Mouse (Mus musculus): ENCODE results near the gene Actr5. TPM values are rescaled to one million over a fixed set of nuclear protein-coding genes. Genes with fewer than 3 reads are reported as not detected.
A peak's percentile ranks its signal among the peaks of the same experiment; 100 is the strongest.

The Actr5 gene
- polyA plus RNA-seq, 1 experiment from 2014 or later = 8.7 TPM

- H3K4me2 ChIP-seq = peak overlapping the region; percentile 50
- H3K27ac ChIP-seq (ENCODE audit: low read depth, low read length) = no peak overlapping the region
- ATAC-seq (replicated peaks; ENCODE audit: insufficient number of reproducible peaks, low FRiP score, low TSS enrichment) = no peak
- peak overlapping the region; percentile 19; the same call in 1 of the 2 replicates for H3K4me3 ChIP-seq (ENCODE audit: low read depth, low read length)
- H3K27me3 ChIP-seq (ENCODE audit: control insufficient read depth, insufficient read depth, low read length) = peaks cover 97% of the 10 kb centered on the region
- peaks cover 8% of the 10 kb centered on the region; the same call in 1 of the 2 replicates for H3K4me1 ChIP-seq (ENCODE audit: control insufficient read depth, insufficient read depth, low read length)
- H3K36me3 ChIP-seq (ENCODE audit: control insufficient read depth, insufficient read depth, low read length) = no peaks in the 10 kb centered on the region
- under 1% methylated on average over 30 of the region's 30 CpGs for WGBS (ENCODE audit: insufficient replicate concordance)
- H3K9me3 ChIP-seq (replicated peaks; ENCODE audit: control insufficient read depth, low read length) = no peaks in the 10 kb centered on the region
- H3K9ac ChIP-seq (ENCODE audit: low read depth, low read length) = no peak overlapping the region
These were observed 13.4 kb upstream of the Actr5 start for GRCm38 (mm10) chr2:158611326-158611719.

DNA sequence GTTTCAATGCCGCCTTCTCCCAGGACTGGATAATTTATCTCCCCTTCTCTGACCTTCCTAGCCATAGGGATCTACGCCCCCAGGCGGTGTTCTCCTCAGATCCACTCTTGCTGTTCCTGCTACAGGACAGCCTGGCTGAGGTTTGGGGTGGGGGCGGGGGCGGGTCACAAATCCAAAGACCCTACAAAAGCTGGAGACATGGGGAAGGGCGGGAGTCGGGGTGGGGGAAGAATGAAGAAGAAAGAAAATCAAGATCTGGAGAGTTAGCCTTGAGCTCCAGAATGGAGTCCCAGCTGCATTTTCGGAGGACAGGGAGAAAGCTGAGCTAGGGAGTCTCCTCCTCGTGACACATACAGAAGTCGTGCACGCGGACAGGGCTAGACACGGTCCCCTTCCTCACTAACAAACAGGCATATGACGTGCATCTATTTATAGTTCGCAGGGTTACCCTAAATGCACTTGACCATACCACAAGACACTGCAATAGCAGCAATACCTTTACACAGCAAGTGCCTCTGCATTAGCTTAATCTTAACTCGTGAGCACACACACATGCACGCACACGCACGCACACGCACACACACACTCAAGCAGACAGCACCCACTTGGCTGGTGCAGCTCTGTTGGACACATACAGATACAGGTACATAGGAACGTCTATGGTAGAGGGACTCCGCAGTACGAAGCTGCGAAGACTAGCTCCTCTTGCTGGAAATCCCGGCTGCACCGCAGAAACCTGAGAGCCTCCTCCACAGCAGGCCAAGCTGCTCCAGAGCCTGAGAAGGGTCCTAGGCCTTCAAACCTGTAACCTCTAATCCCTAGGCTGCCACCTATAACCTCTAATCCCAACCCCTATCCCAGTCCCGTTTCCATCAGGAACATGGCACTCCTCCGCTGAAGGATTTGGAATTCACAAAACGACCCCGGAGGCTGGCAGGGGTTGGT, 12.7 kb upstream of the Actr5 start:
- Histone ChIP-seq H3K4me2 (no peak overlapping the region), H3K36me3 (ENCODE audit: control insufficient read depth, insufficient read depth, low read length) (no peaks in the 10 kb centered on the region), H3K4me1 (ENCODE audit: control insufficient read depth, insufficient read depth, low read length) (peaks cover 8% of the 10 kb centered on the region; the same call in 1 of the 2 replicates), H3K4me3 (ENCODE audit: low read depth, low read length) (no peak overlapping the region), H3K27ac (ENCODE audit: low read depth, low read length) (no peak overlapping the region), H3K27me3 (ENCODE audit: control insufficient read depth, insufficient read depth, low read length) (peaks cover 98% of the 10 kb centered on the region), H3K9me3 (replicated peaks; ENCODE audit: control insufficient read depth, low read length) (no peaks in the 10 kb centered on the region), H3K9ac (ENCODE audit: low read depth, low read length) (no peak overlapping the region)
- WGBS (ENCODE audit: insufficient replicate concordance) = 3% methylated on average over 30 of the region's 30 CpGs
- no peak for ATAC-seq (replicated peaks; ENCODE audit: insufficient number of reproducible peaks, low FRiP score, low TSS enrichment)

GRCm38 (mm10) chr2:158612671-158613250, 11.9 kb upstream of the Actr5 start:
- Histone ChIP-seq H3K27ac (ENCODE audit: low read depth, low read length) (no peak overlapping the region), H3K9ac (ENCODE audit: low read depth, low read length) (no peak overlapping the region), H3K36me3 (ENCODE audit: control insufficient read depth, insufficient read depth, low read length) (no peaks in the 10 kb centered on the region), H3K4me3 (ENCODE audit: low read depth, low read length) (no peak overlapping the region), H3K27me3 (ENCODE audit: control insufficient read depth, insufficient read depth, low read length) (peaks cover 98% of the 10 kb centered on the region), H3K9me3 (replicated peaks; ENCODE audit: control insufficient read depth, low read length) (no peaks in the 10 kb centered on the region), H3K4me1 (ENCODE audit: control insufficient read depth, insufficient read depth, low read length) (peaks cover 8% of the 10 kb centered on the region; the same call in 1 of the 2 replicates), H3K4me2 (no peak overlapping the region)
- no peak for ATAC-seq (replicated peaks; ENCODE audit: insufficient number of reproducible peaks, low FRiP score, low TSS enrichment)
- 7% methylated on average over 10 of the region's 10 CpGs for WGBS (ENCODE audit: insufficient replicate concordance)

DNA sequence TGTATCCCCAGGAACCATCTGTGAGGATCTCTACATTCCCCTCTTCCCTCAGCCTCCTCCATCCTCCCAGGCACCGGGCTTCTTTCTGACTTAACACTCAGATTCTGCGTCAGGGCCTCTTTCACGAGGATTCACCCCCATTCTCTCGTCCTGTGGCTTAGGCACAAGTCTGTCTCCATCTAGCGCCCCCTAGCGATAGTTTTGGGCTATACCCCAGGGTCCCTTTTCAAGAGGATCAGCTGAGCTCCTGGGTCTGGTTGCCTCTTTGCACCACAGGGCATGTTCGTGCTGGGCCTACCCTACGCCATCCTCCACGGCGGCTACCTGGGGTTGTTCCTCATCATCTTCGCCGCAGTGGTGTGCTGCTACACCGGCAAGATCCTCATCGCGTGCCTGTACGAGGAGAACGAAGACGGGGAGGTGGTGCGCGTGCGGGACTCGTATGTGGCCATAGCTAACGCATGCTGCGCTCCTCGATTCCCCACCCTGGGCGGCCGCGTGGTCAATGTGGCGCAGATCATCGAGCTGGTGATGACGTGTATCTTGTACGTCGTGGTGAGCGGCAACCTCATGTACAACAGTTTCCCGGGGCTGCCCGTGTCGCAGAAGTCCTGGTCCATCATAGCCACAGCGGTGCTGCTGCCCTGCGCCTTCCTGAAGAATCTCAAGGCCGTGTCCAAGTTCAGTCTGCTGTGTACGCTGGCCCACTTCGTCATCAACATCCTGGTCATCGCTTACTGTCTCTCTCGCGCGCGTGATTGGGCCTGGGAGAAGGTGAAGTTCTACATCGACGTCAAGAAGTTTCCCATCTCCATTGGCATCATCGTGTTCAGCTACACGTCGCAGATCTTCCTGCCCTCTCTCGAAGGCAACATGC, 10.9 kb upstream of the Actr5 start:
- H3K4me3 ChIP-seq (ENCODE audit: low read depth, low read length) = peak overlapping the region; percentile 25; the same call in 1 of the 2 replicates
- peaks cover 8% of the 10 kb centered on the region; the same call in 1 of the 2 replicates for H3K4me1 ChIP-seq (ENCODE audit: control insufficient read depth, insufficient read depth, low read length)
- 4% methylated on average over 53 of the region's 53 CpGs for WGBS (ENCODE audit: insufficient replicate concordance)
- H3K4me2 ChIP-seq = peak overlapping the region; percentile 22; the same call in 1 of the 2 replicates
- H3K9ac ChIP-seq (ENCODE audit: low read depth, low read length) = no peak overlapping the region
- ATAC-seq (replicated peaks; ENCODE audit: insufficient number of reproducible peaks, low FRiP score, low TSS enrichment) = no peak
- H3K27me3 ChIP-seq (ENCODE audit: control insufficient read depth, insufficient read depth, low read length) = peaks cover 98% of the 10 kb centered on the region
- no peak overlapping the region for H3K27ac ChIP-seq (ENCODE audit: low read depth, low read length)
- H3K36me3 ChIP-seq (ENCODE audit: control insufficient read depth, insufficient read depth, low read length) = no peaks in the 10 kb centered on the region
- H3K9me3 ChIP-seq (replicated peaks; ENCODE audit: control insufficient read depth, low read length) = no peaks in the 10 kb centered on the region

- no peak for ATAC-seq (replicated peaks; ENCODE audit: insufficient number of reproducible peaks, low FRiP score, low TSS enrichment)
- Histone ChIP-seq H3K9me3 (replicated peaks; ENCODE audit: control insufficient read depth, low read length) (no peaks in the 10 kb centered on the region), H3K9ac (ENCODE audit: low read depth, low read length) (no peak overlapping the region), H3K4me3 (ENCODE audit: low read depth, low read length) (peak overlapping the region; percentile 25), H3K27ac (ENCODE audit: low read depth, low read length) (no peak overlapping the region), H3K4me1 (ENCODE audit: control insufficient read depth, insufficient read depth, low read length) (peaks cover 8% of the 10 kb centered on the region; the same call in 1 of the 2 replicates), H3K4me2 (peak overlapping the region; percentile 48), H3K36me3 (ENCODE audit: control insufficient read depth, insufficient read depth, low read length) (no peaks in the 10 kb centered on the region), H3K27me3 (ENCODE audit: control insufficient read depth, insufficient read depth, low read length) (peaks cover 98% of the 10 kb centered on the region)
- 3% methylated on average over 47 of the region's 47 CpGs for WGBS (ENCODE audit: insufficient replicate concordance)
These were observed 10.2 kb upstream of the Actr5 start for GRCm38 (mm10) chr2:158614418-158614955.

- Histone ChIP-seq H3K27ac (ENCODE audit: low read depth, low read length) (no peak overlapping the region), H3K9me3 (replicated peaks; ENCODE audit: control insufficient read depth, low read length) (no peaks in the 10 kb centered on the region), H3K27me3 (ENCODE audit: control insufficient read depth, insufficient read depth, low read length) (peaks cover 95% of the 10 kb centered on the region), H3K36me3 (ENCODE audit: control insufficient read depth, insufficient read depth, low read length) (no peaks in the 10 kb centered on the region), H3K4me2 (peak overlapping the region; percentile 48), H3K9ac (ENCODE audit: low read depth, low read length) (no peak overlapping the region), H3K4me3 (ENCODE audit: low read depth, low read length) (peak overlapping the region; percentile 25), H3K4me1 (ENCODE audit: control insufficient read depth, insufficient read depth, low read length) (peaks cover 8% of the 10 kb centered on the region; the same call in 1 of the 2 replicates)
- WGBS (ENCODE audit: insufficient replicate concordance) = 3% methylated on average over 24 of the region's 24 CpGs
- ATAC-seq (replicated peaks; ENCODE audit: insufficient number of reproducible peaks, low FRiP score, low TSS enrichment) = no peak
These were observed 9.5 kb upstream of the Actr5 start for GRCm38 (mm10) chr2:158615161-158615680.

DNA sequence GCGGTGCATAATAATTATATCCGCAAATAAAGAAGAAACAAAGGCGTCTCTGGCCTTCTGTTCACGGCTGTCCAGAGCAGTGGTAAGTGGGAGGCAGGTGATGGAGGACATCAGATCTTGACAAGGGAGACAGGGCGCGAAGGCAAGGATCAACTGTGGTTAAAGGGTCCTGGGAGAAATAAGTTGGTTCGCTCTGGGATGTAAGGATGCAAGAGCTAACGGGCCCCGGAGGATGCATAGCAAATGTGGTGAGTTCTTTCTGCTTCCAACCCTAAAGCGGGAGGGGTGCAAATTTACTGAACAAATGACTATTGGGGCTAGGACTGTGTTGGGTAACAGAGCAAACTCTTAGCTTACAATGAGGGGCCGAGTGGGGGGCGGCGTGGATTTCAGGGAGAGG, 9.0 kb upstream of the Actr5 start:
- WGBS (ENCODE audit: insufficient replicate concordance) = 8% methylated on average over 13 of the region's 13 CpGs
- no peak overlapping the region for H3K9ac ChIP-seq (ENCODE audit: low read depth, low read length)
- no peaks in the 10 kb centered on the region for H3K9me3 ChIP-seq (replicated peaks; ENCODE audit: control insufficient read depth, low read length)
- H3K4me3 ChIP-seq (ENCODE audit: low read depth, low read length) = no peak overlapping the region
- peaks cover 6% of the 10 kb centered on the region; the same call in 1 of the 2 replicates for H3K4me1 ChIP-seq (ENCODE audit: control insufficient read depth, insufficient read depth, low read length)
- H3K27me3 ChIP-seq (ENCODE audit: control insufficient read depth, insufficient read depth, low read length) = peaks cover 94% of the 10 kb centered on the region
- no peak overlapping the region for H3K27ac ChIP-seq (ENCODE audit: low read depth, low read length)
- H3K4me2 ChIP-seq = no peak overlapping the region
- H3K36me3 ChIP-seq (ENCODE audit: control insufficient read depth, insufficient read depth, low read length) = no peaks in the 10 kb centered on the region
- ATAC-seq (replicated peaks; ENCODE audit: insufficient number of reproducible peaks, low FRiP score, low TSS enrichment) = no peak

Data from heart, embryonic 11.5 days (tissue).